Mouse (Mus musculus): ENCODE data around the gene Slx. TPM values are rescaled to one million over a fixed set of nuclear protein-coding genes. Genes with fewer than 3 reads are reported as not detected.
"Not testable (repeated sequence)": the region's sequence is repeated elsewhere in the genome, so short reads cannot be mapped to it uniquely, and the experiment has no call there.

Gene Slx
- total RNA-seq (2015; ENCODE audit: low replicate concordance) (not detected in 2 replicates), total RNA-seq (2017; ENCODE audit: low replicate concordance) (not detected in 2 replicates)

DNA sequence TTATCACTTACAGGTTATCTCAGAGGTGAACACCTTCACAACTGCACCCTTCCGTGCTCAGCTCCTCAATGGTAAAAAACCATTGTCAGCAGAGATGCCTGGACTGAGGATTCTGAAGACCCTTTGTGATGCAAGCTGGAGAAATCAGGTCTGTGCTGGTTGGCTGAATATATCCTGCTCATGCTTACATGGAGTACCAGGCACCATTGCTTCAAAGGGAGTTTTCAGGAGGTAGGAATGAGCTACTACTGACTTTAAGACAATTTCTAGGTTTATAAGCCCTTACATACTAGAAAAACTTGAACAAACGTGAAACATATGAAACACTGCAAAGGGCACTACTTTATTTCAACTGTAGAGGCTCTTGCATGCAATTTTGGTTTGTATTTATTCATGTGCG, at the start of gene Slx:
TSS of gene Slx (minus strand) at position 101 of the 400 bp plus-strand sequence.
- not testable (repeated sequence) for ATAC-seq (replicated peaks; ENCODE audit: low FRiP score, poor library complexity, severe bottlenecking)

Other genes with a start within 250 kb of the Slx start
- gene Gm2030, start 235.5 kb downstream of the Slx start, total RNA-seq (2015; ENCODE audit: low replicate concordance) = not detected in 2 replicates
- gene Gm2030, start 235.5 kb downstream of the Slx start, total RNA-seq (2017; ENCODE audit: low replicate concordance) = not detected in 2 replicates
- not detected in 2 replicates for gene Gm14525, start 157.1 kb upstream of the Slx start, total RNA-seq (2015; ENCODE audit: low replicate concordance)
- not detected in 2 replicates for gene Gm14525, start 157.1 kb upstream of the Slx start, total RNA-seq (2017; ENCODE audit: low replicate concordance)